Mouse (Mus musculus): ENCODE measurements around the gene Lmnb2.

Gene Lmnb2

DNA sequence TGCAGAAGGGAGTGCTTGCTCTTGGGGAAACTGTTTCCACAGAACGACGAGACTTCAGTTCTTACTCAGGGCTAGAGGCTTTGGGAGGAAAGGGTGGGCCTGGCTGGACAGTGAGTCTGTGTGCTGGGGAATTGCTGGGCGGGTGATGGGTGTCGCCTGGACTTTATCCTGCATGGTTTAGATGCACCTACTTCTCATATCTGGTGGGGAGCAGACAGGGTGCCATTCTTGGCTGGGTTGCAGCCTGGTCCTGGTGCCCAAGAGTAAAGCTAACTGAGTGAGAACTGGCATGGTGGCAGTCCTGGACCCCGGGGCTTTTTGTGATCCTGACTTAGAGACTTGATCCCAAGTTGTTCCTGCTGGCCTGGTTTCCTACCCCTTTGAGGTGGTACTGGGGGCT, 61.1 kb downstream of the Lmnb2 start:
- DNase-seq (ENCODE audit: extremely low spot score): no peak

DNA sequence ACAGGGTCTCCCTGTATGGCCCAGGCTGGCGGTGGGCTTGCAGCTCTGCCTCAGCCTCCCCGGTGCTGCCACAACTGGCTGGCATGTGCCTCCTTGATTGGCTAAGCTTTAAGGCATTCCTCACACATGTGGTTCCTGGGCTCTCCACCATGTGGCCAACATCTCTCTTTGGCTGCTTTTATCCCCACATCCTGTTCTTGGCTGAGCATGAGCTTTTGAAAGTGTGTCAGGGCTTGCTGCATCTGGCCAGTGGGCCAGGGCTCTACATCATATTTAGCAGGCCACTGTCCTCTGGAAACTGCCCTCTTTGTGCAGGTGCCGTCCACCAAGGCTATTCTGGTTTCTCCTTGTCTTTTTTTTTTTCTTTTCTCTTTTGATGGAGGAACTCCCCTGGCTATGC, 61.8 kb downstream of the Lmnb2 start:
- DNase-seq (ENCODE audit: extremely low spot score): no peak

DNA sequence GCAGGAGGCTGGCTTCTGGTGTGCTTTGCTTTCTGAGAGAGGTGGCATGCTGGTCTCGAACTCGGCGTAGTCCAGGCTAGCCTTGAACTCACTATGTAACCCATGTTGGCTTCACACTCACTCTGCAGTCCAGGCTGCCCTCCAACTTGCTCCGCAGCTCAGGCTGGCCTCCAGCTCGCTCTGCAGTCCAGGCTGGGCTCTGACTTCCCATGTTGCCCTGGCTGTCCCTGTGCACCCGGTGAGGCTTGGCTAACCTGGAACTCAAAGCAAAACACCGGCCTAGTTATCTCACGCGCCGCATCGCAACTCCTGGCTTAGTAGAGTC, 62.3 kb downstream of the Lmnb2 start:
- peak; percentile 16 for DNase-seq (ENCODE audit: extremely low spot score)

DNA sequence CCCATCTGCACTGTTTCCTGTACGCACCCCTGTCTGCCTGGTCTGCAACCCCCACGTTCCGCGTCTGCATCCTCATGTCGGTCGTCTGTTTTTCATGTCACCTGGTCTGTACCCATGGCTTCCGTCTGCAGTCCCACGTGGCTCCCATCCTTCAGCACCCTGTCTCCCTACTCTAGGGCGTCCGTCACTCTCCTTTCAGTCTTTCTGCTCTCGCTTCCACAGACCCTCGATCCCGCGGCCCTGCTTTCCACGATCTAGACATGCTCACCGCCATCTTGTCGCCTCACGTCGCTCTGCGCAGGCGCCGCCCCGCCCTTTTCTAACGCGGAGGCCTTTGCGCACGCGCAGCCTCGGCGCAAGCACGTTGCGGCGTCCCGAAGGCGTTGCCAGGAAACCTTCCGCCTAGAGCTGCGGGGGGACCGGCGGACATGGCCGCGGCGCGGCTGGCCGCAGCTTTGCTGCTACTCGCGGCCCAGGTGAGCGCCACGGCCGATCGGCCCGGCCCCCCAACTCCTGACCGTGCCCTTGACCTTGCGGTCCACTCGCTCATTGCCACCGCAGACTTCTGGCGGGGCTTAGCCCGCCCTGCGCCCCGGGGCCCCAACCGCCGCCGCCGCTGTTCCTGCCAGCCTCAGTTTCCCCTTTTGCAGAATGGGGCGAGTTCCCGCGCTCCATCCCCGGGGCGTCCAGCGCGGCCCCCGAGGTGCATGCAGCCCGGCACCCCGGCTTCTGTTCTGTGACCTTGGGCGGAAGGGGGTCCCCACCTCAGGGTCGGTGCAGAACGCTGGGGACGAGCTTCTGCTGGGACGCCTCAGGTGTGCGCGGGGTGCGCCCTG, 62.9 kb downstream of the Lmnb2 start, which contains the start of the genes Lsm7 and Sppl2b:
Gene Lsm7 (minus strand): TSS at position 297 of the 836 bp plus-strand sequence.
Gene Sppl2b (plus strand): TSS at position 363 of the 836 bp plus-strand sequence.
- peak; percentile 97 for DNase-seq (ENCODE audit: extremely low spot score)
